Mouse (Mus musculus): ENCODE data around the gene Arhgap29. TPM values are rescaled to one million over a fixed set of nuclear protein-coding genes. Genes with fewer than 3 reads are reported as not detected.

The Arhgap29 gene
- polyA plus RNA-seq (2015; fragmentation: Nextera tagmentation; extraction: Ambion mirVana) = 48.3 and 48.5 TPM in 2 replicates

DNA sequence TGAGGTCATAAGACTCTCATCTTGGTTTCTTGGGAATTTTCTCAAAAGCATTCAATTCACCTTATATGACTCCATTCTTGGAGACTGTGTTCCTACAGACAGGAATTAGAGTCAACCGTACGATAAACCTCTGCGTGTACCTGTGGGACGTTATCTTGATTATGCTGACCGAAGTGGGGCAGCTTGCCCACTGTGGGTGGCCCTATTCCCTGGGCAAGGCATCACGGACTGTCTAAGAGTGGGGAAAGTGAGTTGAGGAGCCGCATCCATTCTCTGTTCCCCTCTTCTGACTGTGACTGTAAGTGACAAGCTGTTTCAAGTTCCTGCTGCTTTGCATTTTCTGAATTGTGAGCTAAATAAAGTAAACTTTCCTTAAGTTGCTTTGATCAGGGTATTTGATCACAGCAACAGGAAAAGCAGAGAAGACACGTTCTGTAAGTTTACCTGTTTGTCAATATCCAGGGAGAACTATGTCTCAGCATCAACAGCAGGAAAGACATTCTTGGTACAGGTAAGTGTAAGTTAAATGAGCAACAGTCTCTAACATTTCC is at the start of gene Arhgap29:
TSS of gene Arhgap29 (plus strand) at position 501 of the 551 bp plus-strand sequence.
- Histone ChIP-seq H3K4me2 (ENCODE audit: low read depth, low read length) (peak within 1 kb of the TSS; percentile 75), H3K27me3 (ENCODE audit: control insufficient read depth, insufficient read depth, low read length) (no peaks in the 10 kb centered on the region), H3K9ac (ENCODE audit: low read length) (peak within 1 kb of the TSS; percentile 90), H3K4me1 (ENCODE audit: control insufficient read depth, insufficient read depth, low read length) (0 out of 2 replicates have a peak, but pooled peaks cover 3% of the 10 kb centered on the region), H3K9me3 (replicated peaks; ENCODE audit: control insufficient read depth, low read length) (0 out of 2 replicates have a peak, but pooled peaks cover 2% of the 10 kb centered on the region), H3K36me3 (ENCODE audit: control insufficient read depth, insufficient read depth) (no peaks in the 10 kb centered on the region), H3K4me3 (ENCODE audit: low read length) (peak within 1 kb of the TSS; percentile 87), H3K27ac (ENCODE audit: low read length) (peak within 1 kb of the TSS; percentile 85)
- ATAC-seq (replicated peaks; ENCODE audit: extremely low read depth, insufficient read depth, low FRiP score) = no peak
- WGBS = 87% methylated on average over 8 of the region's 8 CpGs

DNA sequence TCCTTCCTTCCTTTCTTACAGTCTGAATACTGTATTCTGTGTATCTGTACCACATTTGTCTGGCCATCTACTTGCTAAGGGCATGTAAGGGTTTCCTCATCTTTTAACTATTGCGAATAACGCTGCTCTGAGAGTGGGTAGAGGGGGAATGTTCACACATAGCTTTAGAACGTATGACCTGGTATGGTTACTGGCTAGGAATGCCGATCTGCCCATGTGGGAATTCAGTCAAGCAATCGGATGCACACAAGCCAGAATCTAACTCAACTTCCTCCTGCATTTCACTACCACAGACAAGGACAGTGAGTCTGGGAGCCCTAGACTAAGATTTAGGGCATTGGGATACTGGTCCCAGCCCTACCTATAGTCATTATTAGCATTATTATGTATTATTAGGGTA is 49.6 kb upstream of the Arhgap29 start:
- no peaks in the 10 kb centered on the region for H3K27me3 ChIP-seq (ENCODE audit: control insufficient read depth, insufficient read depth, low read length)
- H3K27ac ChIP-seq (ENCODE audit: low read length) = no peak overlapping the region
- H3K4me2 ChIP-seq (ENCODE audit: low read depth, low read length) = no peak overlapping the region
- no peaks in the 10 kb centered on the region for H3K36me3 ChIP-seq (ENCODE audit: control insufficient read depth, insufficient read depth)
- no peak overlapping the region for H3K4me3 ChIP-seq (ENCODE audit: low read length)
- H3K9ac ChIP-seq (ENCODE audit: low read length) = no peak overlapping the region
- WGBS = 73% methylated on average over 5 of the region's 5 CpGs
- ATAC-seq (replicated peaks; ENCODE audit: extremely low read depth, insufficient read depth, low FRiP score) = no peak
- H3K9me3 ChIP-seq (replicated peaks; ENCODE audit: control insufficient read depth, low read length) = no peaks in the 10 kb centered on the region
- peaks cover 4% of the 10 kb centered on the region for H3K4me1 ChIP-seq (ENCODE audit: control insufficient read depth, insufficient read depth, low read length)

DNA sequence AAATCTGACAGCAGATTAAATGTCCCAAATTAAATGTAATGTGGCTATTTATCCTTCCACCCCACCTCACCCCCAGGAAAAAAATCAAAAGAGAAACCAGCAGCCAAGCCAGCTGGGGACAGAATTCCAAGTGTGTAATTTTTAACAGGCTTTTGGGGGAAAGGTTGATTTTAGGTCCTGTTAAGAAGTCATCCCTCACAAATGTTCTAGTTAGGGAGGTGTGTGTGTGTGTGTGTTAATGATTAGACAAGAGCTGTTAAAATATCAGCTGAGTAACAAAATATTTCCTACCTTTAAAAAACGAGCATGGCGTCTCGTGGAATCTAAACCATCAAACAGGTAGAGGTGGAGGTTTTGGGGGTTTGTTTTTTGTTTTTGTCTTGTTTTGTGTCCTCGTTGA is 49.1 kb upstream of the Arhgap29 start:
- Histone ChIP-seq H3K36me3 (ENCODE audit: control insufficient read depth, insufficient read depth) (no peaks in the 10 kb centered on the region), H3K4me3 (ENCODE audit: low read length) (no peak overlapping the region), H3K9ac (ENCODE audit: low read length) (no peak overlapping the region), H3K9me3 (replicated peaks; ENCODE audit: control insufficient read depth, low read length) (no peaks in the 10 kb centered on the region), H3K4me2 (ENCODE audit: low read depth, low read length) (no peak overlapping the region), H3K27me3 (ENCODE audit: control insufficient read depth, insufficient read depth, low read length) (no peaks in the 10 kb centered on the region), H3K27ac (ENCODE audit: low read length) (no peak overlapping the region), H3K4me1 (ENCODE audit: control insufficient read depth, insufficient read depth, low read length) (peaks cover 4% of the 10 kb centered on the region)
- ATAC-seq (replicated peaks; ENCODE audit: extremely low read depth, insufficient read depth, low FRiP score) = no peak
- 75% methylated on average over 4 of the region's 4 CpGs for WGBS

DNA sequence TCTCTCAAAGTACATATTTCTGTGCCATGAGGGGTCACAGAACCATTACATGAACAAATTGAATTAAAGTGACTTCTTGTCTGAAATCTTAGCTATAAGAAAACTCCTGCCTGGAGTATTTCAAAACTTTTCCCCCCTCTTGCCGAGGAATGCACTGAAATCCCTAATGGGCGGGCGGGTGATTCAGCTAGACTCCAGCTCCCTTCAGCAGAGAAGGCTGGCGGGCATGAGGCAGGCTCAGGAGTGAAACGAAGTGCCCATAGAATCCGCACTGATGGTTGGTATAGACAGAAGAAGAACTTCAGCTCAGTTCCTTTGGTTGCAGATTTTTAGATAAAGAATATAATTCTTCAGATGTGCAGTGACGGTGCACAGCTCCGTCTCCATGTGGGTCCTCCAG is 48.6 kb upstream of the Arhgap29 start:
- Histone ChIP-seq H3K4me1 (ENCODE audit: control insufficient read depth, insufficient read depth, low read length) (peaks cover 4% of the 10 kb centered on the region), H3K9ac (ENCODE audit: low read length) (no peak overlapping the region), H3K36me3 (ENCODE audit: control insufficient read depth, insufficient read depth) (no peaks in the 10 kb centered on the region), H3K4me2 (ENCODE audit: low read depth, low read length) (no peak overlapping the region), H3K27ac (ENCODE audit: low read length) (no peak overlapping the region), H3K27me3 (ENCODE audit: control insufficient read depth, insufficient read depth, low read length) (no peaks in the 10 kb centered on the region), H3K9me3 (replicated peaks; ENCODE audit: control insufficient read depth, low read length) (no peaks in the 10 kb centered on the region), H3K4me3 (ENCODE audit: low read length) (no peak overlapping the region)
- 65% methylated on average over 8 of the region's 8 CpGs for WGBS
- no peak for ATAC-seq (replicated peaks; ENCODE audit: extremely low read depth, insufficient read depth, low FRiP score)

DNA sequence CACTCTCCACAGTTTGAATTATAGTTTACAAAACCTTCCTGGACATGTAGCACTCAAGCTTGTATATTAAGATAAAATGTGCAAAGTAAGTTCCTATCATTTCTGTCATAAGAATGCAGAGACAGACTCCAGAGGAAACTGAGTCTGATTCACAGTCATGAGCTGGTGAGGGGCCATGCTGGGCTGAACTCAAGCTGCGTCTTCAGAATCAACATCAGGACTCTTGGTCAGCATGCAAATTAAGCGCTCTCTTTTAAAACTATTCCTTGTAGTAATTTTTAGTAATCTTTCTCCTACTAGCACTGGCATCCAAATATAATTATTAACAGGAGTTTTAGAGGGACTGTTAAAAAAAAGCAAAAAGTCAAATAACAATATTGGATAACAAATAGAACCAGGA is 47.9 kb upstream of the Arhgap29 start:
- Histone ChIP-seq H3K4me1 (ENCODE audit: control insufficient read depth, insufficient read depth, low read length) (peaks cover 4% of the 10 kb centered on the region), H3K4me2 (ENCODE audit: low read depth, low read length) (no peak overlapping the region), H3K9ac (ENCODE audit: low read length) (no peak overlapping the region), H3K27me3 (ENCODE audit: control insufficient read depth, insufficient read depth, low read length) (no peaks in the 10 kb centered on the region), H3K9me3 (replicated peaks; ENCODE audit: control insufficient read depth, low read length) (no peaks in the 10 kb centered on the region), H3K4me3 (ENCODE audit: low read length) (no peak overlapping the region), H3K27ac (ENCODE audit: low read length) (no peak overlapping the region), H3K36me3 (ENCODE audit: control insufficient read depth, insufficient read depth) (no peaks in the 10 kb centered on the region)
- ATAC-seq (replicated peaks; ENCODE audit: extremely low read depth, insufficient read depth, low FRiP score) = no peak
- WGBS = 93% methylated on average over 2 of the region's 2 CpGs

DNA sequence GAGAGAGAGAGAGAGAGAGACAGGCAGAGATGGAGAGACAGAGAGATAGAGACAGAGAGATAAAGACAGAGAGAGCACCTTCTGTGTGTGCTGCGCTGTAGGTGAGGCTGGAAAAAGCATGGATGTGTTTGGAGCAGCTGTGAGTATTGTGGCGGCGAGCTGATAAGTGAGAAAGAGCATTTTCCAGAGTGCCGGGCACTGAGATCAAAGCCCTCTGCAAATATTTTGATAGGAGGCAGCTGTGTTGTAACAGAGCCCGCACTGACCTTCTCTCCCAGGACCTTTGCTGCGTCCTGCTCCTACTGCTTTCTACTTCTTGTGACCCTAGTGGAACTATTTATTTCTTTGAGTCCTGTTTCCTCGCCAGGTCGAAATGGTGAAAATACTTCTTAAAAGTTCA is 45.7 kb upstream of the Arhgap29 start:
- no peak overlapping the region for H3K4me3 ChIP-seq (ENCODE audit: low read length)
- 24% methylated on average over 8 of the region's 8 CpGs for WGBS

DNA sequence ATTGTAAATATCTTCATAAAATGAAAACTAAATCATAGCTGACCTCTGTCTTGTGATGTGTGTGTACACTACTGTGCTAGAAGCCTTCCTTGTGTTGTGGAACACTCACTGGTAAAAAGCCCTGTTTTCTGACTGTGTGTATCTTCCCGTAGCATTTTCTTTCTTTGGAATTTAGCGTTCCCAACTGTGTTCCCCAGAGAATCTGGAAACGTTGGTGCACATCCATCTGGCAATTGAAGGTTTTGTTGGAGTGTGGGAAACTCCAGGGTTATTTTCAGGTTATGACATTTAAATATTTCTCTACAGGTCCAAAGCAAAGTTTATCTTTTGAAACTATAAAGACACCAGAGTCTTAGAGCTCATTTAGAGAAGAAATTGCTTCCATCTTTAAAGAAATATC is 43.2 kb upstream of the Arhgap29 start:
- Histone ChIP-seq H3K4me3 (ENCODE audit: low read length) (no peak overlapping the region), H3K9ac (ENCODE audit: low read length) (no peak overlapping the region)

More for the DNA sequence above, 45.7 kb upstream of the Arhgap29 start:
- Histone ChIP-seq H3K27me3 (ENCODE audit: control insufficient read depth, insufficient read depth, low read length) (no peaks in the 10 kb centered on the region), H3K9ac (ENCODE audit: low read length) (no peak overlapping the region), H3K27ac (ENCODE audit: low read length) (no peak overlapping the region), H3K4me2 (ENCODE audit: low read depth, low read length) (no peak overlapping the region), H3K9me3 (replicated peaks; ENCODE audit: control insufficient read depth, low read length) (no peaks in the 10 kb centered on the region), H3K36me3 (ENCODE audit: control insufficient read depth, insufficient read depth) (no peaks in the 10 kb centered on the region), H3K4me1 (ENCODE audit: control insufficient read depth, insufficient read depth, low read length) (peaks cover 4% of the 10 kb centered on the region)
- peak; percentile 41; the same call in 1 of the 2 replicates for ATAC-seq (replicated peaks; ENCODE audit: extremely low read depth, insufficient read depth, low FRiP score)

DNA sequence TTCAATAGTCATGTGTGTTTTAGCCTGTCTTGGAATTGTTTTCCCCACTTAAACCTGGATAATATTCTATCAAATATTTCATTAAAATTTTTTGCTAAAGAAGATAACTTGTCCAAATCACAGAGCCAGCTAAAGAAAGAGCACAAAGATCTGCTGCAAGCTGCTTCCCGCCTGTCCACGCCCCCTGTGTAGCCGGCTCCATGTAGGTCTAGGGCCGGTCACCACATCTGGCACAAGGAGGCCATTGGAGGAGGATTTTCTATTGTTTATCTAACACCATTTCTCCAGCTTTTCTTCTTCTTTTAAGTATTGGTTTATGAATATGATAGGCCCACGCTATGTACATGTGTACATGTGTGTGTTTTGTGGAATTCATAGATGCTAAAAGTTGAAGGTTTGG is 38.9 kb upstream of the Arhgap29 start:
- Histone ChIP-seq H3K9ac (ENCODE audit: low read length) (no peak overlapping the region), H3K27me3 (ENCODE audit: control insufficient read depth, insufficient read depth, low read length) (no peaks in the 10 kb centered on the region), H3K4me1 (ENCODE audit: control insufficient read depth, insufficient read depth, low read length) (0 out of 2 replicates have a peak, but pooled peaks cover 4% of the 10 kb centered on the region), H3K27ac (ENCODE audit: low read length) (no peak overlapping the region), H3K4me3 (ENCODE audit: low read length) (no peak overlapping the region), H3K9me3 (replicated peaks; ENCODE audit: control insufficient read depth, low read length) (no peaks in the 10 kb centered on the region), H3K36me3 (ENCODE audit: control insufficient read depth, insufficient read depth) (no peaks in the 10 kb centered on the region), H3K4me2 (ENCODE audit: low read depth, low read length) (no peak overlapping the region)
- 76% methylated on average over 5 of the region's 5 CpGs for WGBS
- no peak for ATAC-seq (replicated peaks; ENCODE audit: extremely low read depth, insufficient read depth, low FRiP score)

More for the DNA sequence above, 43.2 kb upstream of the Arhgap29 start:
- H3K9me3 ChIP-seq (replicated peaks; ENCODE audit: control insufficient read depth, low read length) = no peaks in the 10 kb centered on the region
- H3K27me3 ChIP-seq (ENCODE audit: control insufficient read depth, insufficient read depth, low read length) = no peaks in the 10 kb centered on the region
- no peak overlapping the region for H3K27ac ChIP-seq (ENCODE audit: low read length)
- WGBS = 49% methylated on average over 3 of the region's 3 CpGs
- no peak overlapping the region for H3K4me2 ChIP-seq (ENCODE audit: low read depth, low read length)
- H3K36me3 ChIP-seq (ENCODE audit: control insufficient read depth, insufficient read depth) = no peaks in the 10 kb centered on the region
- peaks cover 8% of the 10 kb centered on the region for H3K4me1 ChIP-seq (ENCODE audit: control insufficient read depth, insufficient read depth, low read length)
- no peak for ATAC-seq (replicated peaks; ENCODE audit: extremely low read depth, insufficient read depth, low FRiP score)

DNA sequence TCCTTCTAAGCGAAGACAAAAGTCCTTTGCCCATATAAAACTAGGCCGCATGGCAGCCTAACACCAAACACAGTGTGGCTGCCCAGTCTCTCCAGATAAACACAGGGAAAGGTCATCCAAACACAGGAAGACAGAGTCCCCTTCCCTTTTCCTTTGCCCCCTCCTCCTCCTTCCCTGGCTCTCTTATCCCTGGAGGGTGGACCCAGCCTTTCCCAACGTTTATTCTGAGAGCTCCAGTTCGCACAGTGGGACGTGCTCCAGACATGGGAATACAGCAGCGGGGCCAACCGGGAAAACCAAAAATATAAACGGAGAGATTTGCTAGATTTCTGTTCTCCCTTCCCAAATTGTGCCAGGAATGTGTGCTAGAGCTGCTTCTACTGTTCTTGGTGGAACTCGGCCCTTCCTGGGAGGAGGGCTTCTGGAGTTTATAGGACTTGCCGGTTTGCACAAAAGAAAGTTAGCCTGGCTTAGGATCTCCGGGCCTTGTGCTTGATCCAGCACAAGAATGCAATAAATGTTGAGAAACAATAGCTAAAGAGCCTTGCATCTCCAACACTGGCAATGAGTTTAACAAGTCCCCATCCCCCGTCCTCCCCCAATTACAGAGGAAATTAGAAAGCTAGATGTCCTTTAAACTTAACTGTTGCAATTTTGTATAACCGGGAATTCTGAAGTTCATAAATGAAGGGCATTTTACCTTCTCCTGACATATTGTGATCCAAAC is 37.7 kb upstream of the Arhgap29 start:
- Histone ChIP-seq H3K9ac (ENCODE audit: low read length) (0 out of 2 replicates have a peak overlapping the region, but pooled peaks have one; percentile 18), H3K4me3 (ENCODE audit: low read length) (no peak overlapping the region), H3K4me1 (ENCODE audit: control insufficient read depth, insufficient read depth, low read length) (0 out of 2 replicates have a peak, but pooled peaks cover 4% of the 10 kb centered on the region), H3K4me2 (ENCODE audit: low read depth, low read length) (peak overlapping the region; percentile 40; the same call in 1 of the 2 replicates), H3K36me3 (ENCODE audit: control insufficient read depth, insufficient read depth) (no peaks in the 10 kb centered on the region), H3K27ac (ENCODE audit: low read length) (peak overlapping the region; percentile 88), H3K27me3 (ENCODE audit: control insufficient read depth, insufficient read depth, low read length) (no peaks in the 10 kb centered on the region), H3K9me3 (replicated peaks; ENCODE audit: control insufficient read depth, low read length) (no peaks in the 10 kb centered on the region)
- ATAC-seq (replicated peaks; ENCODE audit: extremely low read depth, insufficient read depth, low FRiP score) = peak; percentile 83
- 58% methylated on average over 13 of the region's 13 CpGs for whole genome bisulfite sequencing
